Mouse (Mus musculus) lung, postnatal 0 days (tissue): ENCODE measurements around the gene Ston1. TPM values are rescaled to one million over a fixed set of nuclear protein-coding genes. Genes with fewer than 3 reads are reported as not detected.

Experiments used
- ATAC-seq: fragments of 200-750 bp; cut with Nextera tagmentation; 2 replicates; pipeline ENCODE4 v1.8.0; 2017; ENCODE audit warnings: moderate library complexity
- DNase-seq: peaks from one replicate; pipeline ENCODE4 v3.0.0-alpha.2; 2016; ENCODE audit warnings: low spot score
- H3K27ac ChIP-seq: fragments of 300-500 bp; sonication (generic); 2 replicates; pipeline ENCODE4 v1.5.1; 2014; ENCODE audit warnings: antibody characterized with exemption, mild to moderate bottlenecking, low read length, mixed read lengths
- H3K27me3 ChIP-seq: fragments of 300-500 bp; sonication (generic); replicated peaks from 2 replicates; pipeline ENCODE4 v1.6.1; 2014; ENCODE audit warnings: low read length, mixed read lengths; ENCODE audit not compliant: insufficient read depth
- H3K36me3 ChIP-seq: fragments of 300-500 bp; sonication (generic); 2 replicates; pipeline ENCODE4 v1.6.1; 2014; ENCODE audit warnings: low read length, mixed read lengths; ENCODE audit not compliant: insufficient read depth
- H3K4me1 ChIP-seq: fragments of 300-500 bp; sonication (generic); 2 replicates; pipeline ENCODE4 v1.6.1; 2014; ENCODE audit warnings: antibody characterized with exemption, low read depth, low read length, mixed read lengths; ENCODE audit not compliant: insufficient read depth
- H3K4me2 ChIP-seq: fragments of 300-500 bp; sonication (generic); replicated peaks from 2 replicates; pipeline ENCODE4 v1.6.1; 2014; ENCODE audit warnings: low read depth, mild to moderate bottlenecking, low read length, moderate library complexity, mixed read lengths
- H3K4me3 ChIP-seq: fragments of 300-500 bp; sonication (generic); 2 replicates; pipeline ENCODE4 v1.5.1; 2014; ENCODE audit warnings: low read depth, low read length
- H3K9ac ChIP-seq: fragments of 300-500 bp; sonication (generic); replicated peaks from 2 replicates; pipeline ENCODE4 v1.6.1; 2014; ENCODE audit warnings: low read depth, mild to moderate bottlenecking
- H3K9me3 ChIP-seq: fragments of 300-500 bp; sonication (generic); 2 replicates; pipeline ENCODE4 v1.6.1; 2016; ENCODE audit warnings: low read length, mixed read lengths
- CTCF ChIP-seq: IDR thresholded peaks from 2 replicates; pipeline ENCODE4 v1.5.1; 2016; ENCODE audit warnings: antibody characterized with exemption, mild to moderate bottlenecking
- EP300 ChIP-seq: IDR thresholded peaks from 2 replicates; pipeline ENCODE4 v1.6.1; 2016; ENCODE audit warnings: antibody characterized with exemption, mild to moderate bottlenecking, control low read depth
- WGBS: fragments of 180-500 bp; shearing (Covaris S2); extraction: QIAGEN DNeasy Blood & Tissue Kit; methylation state at CpG from one replicate; pipeline ENCODE4 v1.1.7; 2014; 5-methylcytosine and 5-hydroxymethylcytosine counted together
- polyA plus RNA-seq: library from polyadenylated mRNA; unstranded; fragments of >200 nt; fragmentation: Nextera tagmentation; extraction: Ambion mirVana; gene quantifications from 2 replicates; pipeline ENCODE4 v1.2.1, GENCODE M21; 2015

Ston1 gene
- polyA plus RNA-seq, 1 experiment from 2014 or later: 6.9 TPM

DNA sequence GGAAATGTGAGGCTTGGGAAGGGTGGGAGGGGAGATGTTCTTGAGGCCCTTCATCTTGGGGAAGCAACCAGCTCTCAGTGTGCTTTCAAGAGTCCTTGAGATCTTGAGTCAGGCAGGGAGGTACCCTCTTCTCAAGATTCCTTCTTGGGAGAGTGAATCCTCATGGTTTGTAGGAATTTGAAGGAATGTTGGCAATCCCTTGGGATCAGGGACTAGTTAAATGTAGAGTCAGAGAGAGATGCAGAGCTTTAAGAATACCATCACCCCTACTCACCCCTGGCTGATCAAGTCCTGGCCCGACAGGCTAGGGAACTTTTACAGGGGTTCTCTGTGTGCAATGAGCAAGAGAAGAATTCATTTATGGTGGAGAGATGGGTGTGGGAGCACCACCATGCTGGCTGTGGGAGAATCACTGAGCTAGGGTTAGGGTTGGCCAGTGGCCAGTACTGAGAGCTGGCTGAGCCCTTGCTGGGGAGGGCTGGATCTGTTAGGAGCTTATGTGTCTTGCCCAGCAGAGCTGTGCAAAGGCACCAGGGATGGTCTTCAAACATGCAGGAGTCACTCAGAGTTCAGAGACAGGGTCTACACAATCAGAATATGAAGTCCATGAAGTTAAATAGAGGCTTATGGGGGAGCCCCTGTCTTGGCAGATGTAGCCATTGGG, 18.1 kb downstream of the Ston1 start:
- no peak for DNase-seq
- Histone ChIP-seq H3K27me3 (no peaks in the 10 kb centered on the region), H3K27ac (no peak overlapping the region), H3K9ac (no peak overlapping the region), H3K4me1 (peaks cover 10% of the 10 kb centered on the region; the same call in 1 of the 2 replicates), H3K36me3 (no peaks in the 10 kb centered on the region), H3K4me3 (no peak overlapping the region), H3K9me3 (no peaks in the 10 kb centered on the region), H3K4me2 (no peak overlapping the region)
- 71% methylated on average over 1 of the region's 1 CpGs for WGBS
- TF ChIP-seq EP300 (no peak; the same call in 1 of the 2 replicates), CTCF (no peak)
- ATAC-seq: no peak

DNA sequence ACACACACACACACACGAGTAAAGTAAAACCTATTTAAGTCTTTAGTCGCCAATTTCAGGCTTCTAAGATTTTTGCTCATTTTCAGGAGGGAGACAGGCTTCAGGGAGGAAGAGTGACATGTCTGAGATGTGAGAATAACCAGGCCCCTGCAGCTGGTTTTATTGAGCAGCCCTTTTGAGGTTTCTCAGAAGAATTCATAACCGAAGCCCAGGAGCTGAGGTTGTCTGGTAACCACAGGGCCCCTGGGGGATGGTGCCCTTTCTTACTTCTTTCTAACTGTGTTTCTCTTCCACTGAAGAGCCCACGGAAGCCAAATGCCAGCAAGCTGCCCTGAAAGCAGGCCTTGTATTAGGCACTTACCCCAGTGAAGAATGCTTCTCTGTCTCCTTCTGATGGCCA, 23.5 kb downstream of the Ston1 start:
- WGBS: 85% methylated on average over 4 of the region's 4 CpGs
- no peak for DNase-seq
- no peak for TF ChIP-seq CTCF
- TF ChIP-seq EP300: no peak

DNA sequence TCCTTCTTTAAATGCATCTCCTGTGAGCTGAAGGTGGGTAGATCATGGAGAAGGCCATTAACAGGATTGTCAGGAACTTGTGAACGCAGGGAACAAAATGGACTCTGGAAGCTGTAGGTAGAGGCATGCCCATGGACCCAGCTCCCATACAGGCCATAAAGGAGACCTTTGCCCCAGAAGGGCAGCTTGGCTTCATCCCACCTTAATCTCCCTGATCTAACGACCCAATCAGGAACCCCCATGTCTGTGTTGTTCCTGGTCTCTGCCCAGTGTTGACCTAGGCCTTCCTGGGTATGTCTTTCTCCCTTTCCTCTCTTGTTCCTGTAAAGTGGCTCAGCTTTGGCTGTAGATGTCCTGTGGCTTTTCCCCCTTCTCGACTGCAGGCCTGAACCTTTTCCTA, 23.9 kb downstream of the Ston1 start:
- DNase-seq: no peak
- H3K4me3 ChIP-seq: no peak overlapping the region
- no peak overlapping the region for H3K9ac ChIP-seq
- no peak overlapping the region for H3K4me2 ChIP-seq
- ATAC-seq: no peak
- peaks cover 7% of the 10 kb centered on the region; the same call in 1 of the 2 replicates for H3K4me1 ChIP-seq
- H3K27ac ChIP-seq: no peak overlapping the region
- peaks cover 3% of the 10 kb centered on the region; the same call in 1 of the 2 replicates for H3K36me3 ChIP-seq
- H3K27me3 ChIP-seq: no peaks in the 10 kb centered on the region
- WGBS: 79% methylated on average over 3 of the region's 3 CpGs
- no peaks in the 10 kb centered on the region for H3K9me3 ChIP-seq
- TF ChIP-seq CTCF (no peak), EP300 (no peak)

More for the DNA sequence above, 23.5 kb downstream of the Ston1 start:
- H3K36me3 ChIP-seq: peaks cover 3% of the 10 kb centered on the region; the same call in 1 of the 2 replicates
- H3K4me2 ChIP-seq: no peak overlapping the region
- no peak overlapping the region for H3K4me3 ChIP-seq
- H3K4me1 ChIP-seq: peaks cover 2% of the 10 kb centered on the region; the same call in 1 of the 2 replicates
- H3K9me3 ChIP-seq: no peaks in the 10 kb centered on the region
- H3K27me3 ChIP-seq: no peaks in the 10 kb centered on the region
- no peak overlapping the region for H3K9ac ChIP-seq
- ATAC-seq: no peak
- H3K27ac ChIP-seq: no peak overlapping the region

DNA sequence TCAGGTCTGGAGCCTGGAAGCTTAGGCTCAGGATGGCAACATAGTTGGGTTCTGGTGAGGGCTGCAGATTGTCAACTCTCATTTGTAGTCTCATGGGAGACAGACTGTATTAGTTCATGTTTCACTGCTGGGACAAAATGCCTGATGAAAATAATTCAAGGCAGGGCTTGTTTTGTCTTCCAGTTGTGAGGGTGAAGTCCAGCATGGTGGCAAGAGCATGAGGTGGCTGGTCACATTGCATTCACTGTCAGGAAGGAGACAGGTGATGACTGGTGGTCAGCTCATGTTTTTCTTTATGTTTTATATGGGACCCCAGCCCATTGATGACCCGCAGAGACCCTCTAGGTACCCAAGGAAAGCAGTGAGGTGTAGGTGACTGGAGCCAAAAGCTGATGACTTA, 25.2 kb downstream of the Ston1 start:
- Histone ChIP-seq H3K27ac (no peak overlapping the region), H3K9me3 (no peaks in the 10 kb centered on the region), H3K9ac (no peak overlapping the region), H3K36me3 (peaks cover 3% of the 10 kb centered on the region; the same call in 1 of the 2 replicates), H3K4me3 (no peak overlapping the region), H3K4me2 (no peak overlapping the region), H3K27me3 (no peaks in the 10 kb centered on the region), H3K4me1 (peaks cover 19% of the 10 kb centered on the region)
- TF ChIP-seq EP300 (no peak), CTCF (no peak)
- no peak for ATAC-seq
- 96% methylated on average over 1 of the region's 1 CpGs for WGBS
- DNase-seq: no peak

DNA sequence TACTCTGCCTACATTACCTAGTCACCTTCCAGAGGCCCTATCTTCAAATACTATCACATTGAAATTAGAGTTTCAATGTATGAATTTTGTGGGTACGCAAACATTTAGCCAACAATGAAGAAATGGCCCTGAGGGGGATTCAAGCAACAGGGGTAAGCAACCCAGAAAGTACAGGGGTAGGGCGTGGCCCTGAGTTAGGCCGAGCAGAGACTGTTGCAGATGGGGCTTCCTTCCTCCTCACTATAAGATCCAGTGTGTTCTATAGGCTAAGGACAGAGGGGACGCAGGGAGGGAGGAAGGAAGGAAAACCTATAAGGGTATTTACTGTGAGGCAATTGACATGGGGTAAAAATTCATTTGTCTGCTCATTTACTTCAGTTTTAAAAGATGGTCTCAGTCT, 26.9 kb downstream of the Ston1 start:
- TF ChIP-seq EP300 (no peak), CTCF (no peak)
- H3K4me1 ChIP-seq: peaks cover 24% of the 10 kb centered on the region
- no peak overlapping the region for H3K9ac ChIP-seq
- H3K27me3 ChIP-seq: no peaks in the 10 kb centered on the region
- WGBS: 83% methylated on average over 4 of the region's 4 CpGs
- no peak overlapping the region for H3K4me3 ChIP-seq
- peaks cover 3% of the 10 kb centered on the region; the same call in 1 of the 2 replicates for H3K36me3 ChIP-seq
- ATAC-seq: no peak
- H3K9me3 ChIP-seq: no peaks in the 10 kb centered on the region
- H3K27ac ChIP-seq: no peak overlapping the region
- no peak for DNase-seq
- H3K4me2 ChIP-seq: no peak overlapping the region

DNA sequence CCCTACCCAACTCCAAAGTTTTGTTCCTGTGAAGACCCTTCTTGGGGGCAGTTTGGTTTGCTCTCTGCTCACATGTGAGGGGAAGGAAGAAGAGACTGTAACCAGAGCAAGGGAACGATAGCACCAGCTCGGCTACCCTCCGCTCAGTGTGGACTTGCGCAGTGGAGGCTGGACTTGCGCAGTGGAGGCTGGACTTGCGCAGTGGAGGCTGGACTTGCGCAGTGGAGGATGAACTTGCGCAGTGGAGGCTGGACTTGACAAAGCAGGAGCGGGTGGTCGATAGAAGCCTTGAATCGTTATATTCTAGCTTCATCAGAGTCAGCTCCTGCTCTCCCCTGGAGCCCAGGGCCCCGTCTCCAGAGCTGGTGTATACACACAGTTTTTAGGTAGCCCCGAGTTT, 27.9 kb downstream of the Ston1 start:
- peaks cover 33% of the 10 kb centered on the region for H3K4me1 ChIP-seq
- DNase-seq: no peak
- 81% methylated on average over 13 of the region's 13 CpGs for WGBS
- ATAC-seq: no peak
- H3K9me3 ChIP-seq: no peaks in the 10 kb centered on the region
- peak overlapping the region; percentile 97 for H3K27ac ChIP-seq
- TF ChIP-seq CTCF (no peak), EP300 (no peak)
- peaks cover 3% of the 10 kb centered on the region; the same call in 1 of the 2 replicates for H3K36me3 ChIP-seq
- H3K4me2 ChIP-seq: no peak overlapping the region
- H3K4me3 ChIP-seq: no peak overlapping the region
- no peak overlapping the region for H3K9ac ChIP-seq
- no peaks in the 10 kb centered on the region for H3K27me3 ChIP-seq
